Mouse (Mus musculus): Measurements from ENCODE around the gene Sash1. TPM values are rescaled to one million over a fixed set of nuclear protein-coding genes. Genes with fewer than 3 reads are reported as not detected.

Sash1 gene
- polyA plus RNA-seq, 1 experiment from 2014 or later, result 2.8 TPM

- H3K27me3 ChIP-seq (replicated peaks; ENCODE audit: control insufficient read depth, insufficient read depth, low read length), result no peaks in the 10 kb centered on the region
- H3K4me2 ChIP-seq (ENCODE audit: low read depth, low read length), result peak overlapping the region; percentile 82
- H3K9me3 ChIP-seq (ENCODE audit: control insufficient read depth, low read length), result no peaks in the 10 kb centered on the region
- H3K9ac ChIP-seq (ENCODE audit: low read depth, low read length), result peak overlapping the region; percentile 84
- H3K4me1 ChIP-seq (ENCODE audit: control insufficient read depth, insufficient read depth, low read length), result peaks cover 15% of the 10 kb centered on the region
- peak overlapping the region; percentile 83 for H3K4me3 ChIP-seq (ENCODE audit: low read length)
- no peak for ATAC-seq
- H3K27ac ChIP-seq (ENCODE audit: low read length), result peak overlapping the region; percentile 99
- H3K36me3 ChIP-seq (ENCODE audit: control insufficient read depth, insufficient read depth, low read length), result no peaks in the 10 kb centered on the region
- WGBS, result 2% methylated on average over 11 of the region's 11 CpGs
These were observed 669 bp downstream of the Sash1 start for GRCm38 (mm10) chr10:8885201-8885600.

GRCm38 (mm10) chr10:8884565-8884964, 1.3 kb downstream of the Sash1 start:
- Histone ChIP-seq H3K4me2 (ENCODE audit: low read depth, low read length) (peak overlapping the region; percentile 82), H3K4me1 (ENCODE audit: control insufficient read depth, insufficient read depth, low read length) (peaks cover 15% of the 10 kb centered on the region), H3K36me3 (ENCODE audit: control insufficient read depth, insufficient read depth, low read length) (no peaks in the 10 kb centered on the region), H3K27ac (ENCODE audit: low read length) (no peak overlapping the region), H3K27me3 (replicated peaks; ENCODE audit: control insufficient read depth, insufficient read depth, low read length) (no peaks in the 10 kb centered on the region), H3K9me3 (ENCODE audit: control insufficient read depth, low read length) (no peaks in the 10 kb centered on the region), H3K4me3 (ENCODE audit: low read length) (peak overlapping the region; percentile 83), H3K9ac (ENCODE audit: low read depth, low read length) (no peak overlapping the region)
- WGBS, result 49% methylated on average over 5 of the region's 5 CpGs
- ATAC-seq, result no peak

GRCm38 (mm10) chr10:8883686-8884085, 2.2 kb downstream of the Sash1 start:
- H3K9me3 ChIP-seq (ENCODE audit: control insufficient read depth, low read length), result no peaks in the 10 kb centered on the region
- 27% methylated on average over 4 of the region's 4 CpGs for WGBS
- H3K27me3 ChIP-seq (replicated peaks; ENCODE audit: control insufficient read depth, insufficient read depth, low read length), result no peaks in the 10 kb centered on the region
- H3K4me2 ChIP-seq (ENCODE audit: low read depth, low read length), result peak overlapping the region; percentile 40
- H3K27ac ChIP-seq (ENCODE audit: low read length), result no peak overlapping the region
- peaks cover 15% of the 10 kb centered on the region for H3K4me1 ChIP-seq (ENCODE audit: control insufficient read depth, insufficient read depth, low read length)
- H3K4me3 ChIP-seq (ENCODE audit: low read length), result no peak overlapping the region
- no peak overlapping the region for H3K9ac ChIP-seq (ENCODE audit: low read depth, low read length)
- ATAC-seq, result no peak
- H3K36me3 ChIP-seq (ENCODE audit: control insufficient read depth, insufficient read depth, low read length), result no peaks in the 10 kb centered on the region

- H3K27ac ChIP-seq (ENCODE audit: low read length), result no peak overlapping the region
These were observed 4.1 kb downstream of the Sash1 start for GRCm38 (mm10) chr10:8881736-8882135.

GRCm38 (mm10) chr10:8880950-8881675, 4.8 kb downstream of the Sash1 start:
- H3K36me3 ChIP-seq (ENCODE audit: control insufficient read depth, insufficient read depth, low read length), result no peaks in the 10 kb centered on the region
- WGBS, result 74% methylated on average over 15 of the region's 15 CpGs
- ATAC-seq, result no peak

More at GRCm38 (mm10) chr10:8881736-8882135, 4.1 kb downstream of the Sash1 start:
- 46% methylated on average over 2 of the region's 2 CpGs for WGBS
- no peak overlapping the region for H3K4me3 ChIP-seq (ENCODE audit: low read length)
- H3K4me1 ChIP-seq (ENCODE audit: control insufficient read depth, insufficient read depth, low read length), result peaks cover 9% of the 10 kb centered on the region
- H3K27me3 ChIP-seq (replicated peaks; ENCODE audit: control insufficient read depth, insufficient read depth, low read length), result no peaks in the 10 kb centered on the region
- H3K4me2 ChIP-seq (ENCODE audit: low read depth, low read length), result no peak overlapping the region
- no peaks in the 10 kb centered on the region for H3K9me3 ChIP-seq (ENCODE audit: control insufficient read depth, low read length)
- no peak for ATAC-seq
- H3K9ac ChIP-seq (ENCODE audit: low read depth, low read length), result no peak overlapping the region
- H3K36me3 ChIP-seq (ENCODE audit: control insufficient read depth, insufficient read depth, low read length), result no peaks in the 10 kb centered on the region

GRCm38 (mm10) chr10:8878824-8879223, 7.0 kb downstream of the Sash1 start:
- ATAC-seq, result 0 out of 2 replicates have a peak, but pooled peaks have one; percentile 5
- WGBS, result 43% methylated on average over 9 of the region's 9 CpGs

More at GRCm38 (mm10) chr10:8880950-8881675, 4.8 kb downstream of the Sash1 start:
- Histone ChIP-seq H3K9ac (ENCODE audit: low read depth, low read length) (no peak overlapping the region), H3K9me3 (ENCODE audit: control insufficient read depth, low read length) (no peaks in the 10 kb centered on the region), H3K27me3 (replicated peaks; ENCODE audit: control insufficient read depth, insufficient read depth, low read length) (no peaks in the 10 kb centered on the region), H3K4me2 (ENCODE audit: low read depth, low read length) (no peak overlapping the region), H3K27ac (ENCODE audit: low read length) (no peak overlapping the region), H3K4me1 (ENCODE audit: control insufficient read depth, insufficient read depth, low read length) (peaks cover 9% of the 10 kb centered on the region), H3K4me3 (ENCODE audit: low read length) (no peak overlapping the region)

GRCm38 (mm10) chr10:8878381-8878780, 7.5 kb downstream of the Sash1 start:
- Histone ChIP-seq H3K9me3 (ENCODE audit: control insufficient read depth, low read length) (no peaks in the 10 kb centered on the region), H3K27ac (ENCODE audit: low read length) (no peak overlapping the region), H3K9ac (ENCODE audit: low read depth, low read length) (no peak overlapping the region), H3K4me2 (ENCODE audit: low read depth, low read length) (peak overlapping the region; percentile 18; the same call in 1 of the 2 replicates), H3K27me3 (replicated peaks; ENCODE audit: control insufficient read depth, insufficient read depth, low read length) (no peaks in the 10 kb centered on the region), H3K4me3 (ENCODE audit: low read length) (0 out of 2 replicates have a peak overlapping the region, but pooled peaks have one; percentile 12), H3K4me1 (ENCODE audit: control insufficient read depth, insufficient read depth, low read length) (peaks cover under 1% of the 10 kb centered on the region; the same call in 1 of the 2 replicates), H3K36me3 (ENCODE audit: control insufficient read depth, insufficient read depth, low read length) (no peaks in the 10 kb centered on the region)
- peak; percentile 22; the same call in 1 of the 2 replicates for ATAC-seq
- WGBS, result 73% methylated on average over 13 of the region's 13 CpGs

More at GRCm38 (mm10) chr10:8878824-8879223, 7.0 kb downstream of the Sash1 start:
- Histone ChIP-seq H3K9ac (ENCODE audit: low read depth, low read length) (no peak overlapping the region), H3K36me3 (ENCODE audit: control insufficient read depth, insufficient read depth, low read length) (no peaks in the 10 kb centered on the region), H3K9me3 (ENCODE audit: control insufficient read depth, low read length) (no peaks in the 10 kb centered on the region), H3K4me2 (ENCODE audit: low read depth, low read length) (peak overlapping the region; percentile 18; the same call in 1 of the 2 replicates), H3K4me3 (ENCODE audit: low read length) (0 out of 2 replicates have a peak overlapping the region, but pooled peaks have one; percentile 12), H3K27ac (ENCODE audit: low read length) (no peak overlapping the region), H3K27me3 (replicated peaks; ENCODE audit: control insufficient read depth, insufficient read depth, low read length) (no peaks in the 10 kb centered on the region), H3K4me1 (ENCODE audit: control insufficient read depth, insufficient read depth, low read length) (peaks cover 5% of the 10 kb centered on the region)

GRCm38 (mm10) chr10:8873631-8874370, 12.1 kb downstream of the Sash1 start:
- no peak for ATAC-seq
- H3K27me3 ChIP-seq (replicated peaks; ENCODE audit: control insufficient read depth, insufficient read depth, low read length), result no peaks in the 10 kb centered on the region
- no peaks in the 10 kb centered on the region for H3K36me3 ChIP-seq (ENCODE audit: control insufficient read depth, insufficient read depth, low read length)
- H3K4me2 ChIP-seq (ENCODE audit: low read depth, low read length), result no peak overlapping the region
- H3K27ac ChIP-seq (ENCODE audit: low read length), result no peak overlapping the region
- H3K9ac ChIP-seq (ENCODE audit: low read depth, low read length), result no peak overlapping the region
- no peaks in the 10 kb centered on the region for H3K4me1 ChIP-seq (ENCODE audit: control insufficient read depth, insufficient read depth, low read length)
- no peaks in the 10 kb centered on the region for H3K9me3 ChIP-seq (ENCODE audit: control insufficient read depth, low read length)
- no peak overlapping the region for H3K4me3 ChIP-seq (ENCODE audit: low read length)
- WGBS, result 64% methylated on average over 7 of the region's 7 CpGs

- Histone ChIP-seq H3K36me3 (ENCODE audit: control insufficient read depth, insufficient read depth, low read length) (no peaks in the 10 kb centered on the region), H3K4me3 (ENCODE audit: low read length) (no peak overlapping the region), H3K4me2 (ENCODE audit: low read depth, low read length) (no peak overlapping the region), H3K9me3 (ENCODE audit: control insufficient read depth, low read length) (no peaks in the 10 kb centered on the region), H3K27me3 (replicated peaks; ENCODE audit: control insufficient read depth, insufficient read depth, low read length) (no peaks in the 10 kb centered on the region), H3K9ac (ENCODE audit: low read depth, low read length) (no peak overlapping the region), H3K4me1 (ENCODE audit: control insufficient read depth, insufficient read depth, low read length) (no peaks in the 10 kb centered on the region), H3K27ac (ENCODE audit: low read length) (no peak overlapping the region)
- ATAC-seq, result no peak
- WGBS, result 91% methylated on average over 3 of the region's 3 CpGs
These were observed 13.1 kb downstream of the Sash1 start for GRCm38 (mm10) chr10:8872788-8873187.
